Mouse (Mus musculus) adrenal gland, postnatal 10 days (tissue): ENCODE measurements around the gene Slc22a6. TPM values are rescaled to one million over a fixed set of nuclear protein-coding genes. Genes with fewer than 3 reads are reported as not detected.

ENCODE experiments used
- DNase-seq: peaks from one replicate; pipeline ENCODE4 v3.0.0; 2021; ENCODE audit warnings: mixed read lengths
- long read RNA-seq, 2 experiments: library from polyadenylated mRNA; stranded (forward); transcript quantifications; one replicate each; pipeline ENCODE4 v2.0.0; 2021
- total RNA-seq, 2 experiments: library from RNA; stranded (reverse); gene quantifications; 2 replicates each; pipeline ENCODE4 v1.2.3; 2021

Slc22a6 gene
- total RNA-seq: not detected
- long read RNA-seq, experiment 1: 0 reads
- long read RNA-seq, experiment 2, transcript Slc22a6-201 (10 exons, 3,983 nt): major isoform, 8 of 10 reads
- long read RNA-seq, experiment 2, partial matches to known transcripts: 0 of 10 reads
- long read RNA-seq, experiment 2, other reads (novel, unspliced or antisense): 2 of 10 reads

DNA sequence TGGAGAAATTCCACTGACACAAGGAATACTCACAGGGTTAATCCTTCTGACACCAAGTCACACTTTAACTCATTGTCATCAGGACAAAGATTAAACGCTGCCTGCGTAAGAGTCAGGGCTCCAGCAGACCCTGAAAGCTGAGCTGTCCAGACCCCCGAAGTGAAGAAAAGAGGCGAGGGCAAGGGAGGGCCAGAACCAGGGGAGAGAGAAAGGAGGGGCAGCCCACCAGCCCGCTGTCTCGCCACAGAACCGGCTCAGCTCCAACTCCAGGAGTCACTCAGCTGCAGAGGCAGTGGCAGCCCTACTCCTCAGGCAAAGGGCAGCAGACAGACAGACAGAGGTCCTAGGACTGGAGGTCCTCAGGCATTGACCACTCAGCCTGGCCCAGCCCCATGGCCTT lies at the start of gene Slc22a6:
Gene Slc22a6, plus strand, starts transcription at position 136 of the 400 bp plus-strand sequence.
- no peak for DNase-seq

DNA sequence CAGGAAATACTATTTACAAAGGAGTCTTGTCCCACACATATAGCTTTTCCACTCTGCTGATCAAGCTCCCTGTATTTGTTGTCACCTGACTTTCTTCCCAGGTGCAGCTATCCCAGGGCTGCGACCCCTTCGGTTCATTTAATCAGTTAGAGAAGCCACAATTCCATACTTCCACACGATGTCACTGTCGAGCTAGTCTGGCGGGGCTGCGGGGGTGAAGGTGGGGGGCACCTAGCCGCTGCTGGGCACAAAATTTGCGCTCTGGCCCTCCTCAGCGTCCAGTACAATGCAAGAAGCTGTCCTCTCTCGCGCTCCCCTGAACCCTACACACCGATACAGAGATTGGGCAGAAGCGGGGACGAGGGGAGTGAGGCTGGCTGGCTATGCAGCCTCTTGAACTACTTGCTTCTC lies 48.4 kb upstream of the Slc22a6 start:
- DNase-seq: peak; percentile 33

DNA sequence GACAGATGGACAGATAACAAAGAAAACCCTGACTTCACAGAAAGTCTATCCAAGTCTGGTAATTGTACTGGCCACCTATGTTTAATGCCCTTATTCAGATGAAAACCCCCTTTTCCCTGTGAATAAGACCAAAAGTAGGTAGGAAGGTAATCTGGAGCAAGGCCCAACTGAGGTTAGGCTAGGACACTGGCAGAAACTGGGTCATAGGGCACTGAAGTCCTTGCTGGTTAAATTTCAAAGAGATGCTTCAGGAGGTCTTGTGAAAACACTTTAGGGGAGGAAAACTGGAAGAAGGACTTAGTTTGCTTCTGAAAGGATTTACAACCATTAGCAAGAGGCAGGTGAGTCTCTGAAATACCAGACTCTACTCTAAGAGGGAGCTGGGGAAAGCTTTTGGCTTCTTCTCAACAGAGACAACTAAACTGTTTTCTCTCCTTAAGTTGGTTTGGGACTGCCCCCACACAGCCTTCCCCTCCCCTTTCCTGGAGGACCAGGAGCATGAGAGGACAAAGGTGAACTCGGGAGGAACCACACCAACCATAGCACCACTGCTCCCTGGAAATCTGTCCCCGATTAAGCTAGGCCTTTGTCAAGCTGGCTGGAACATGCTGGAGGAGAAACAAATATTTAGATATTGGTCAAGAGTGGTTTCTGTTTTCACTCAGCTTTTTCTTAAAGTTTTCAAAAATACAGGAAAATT lies 47.3 kb upstream of the Slc22a6 start:
- no peak for DNase-seq

DNA sequence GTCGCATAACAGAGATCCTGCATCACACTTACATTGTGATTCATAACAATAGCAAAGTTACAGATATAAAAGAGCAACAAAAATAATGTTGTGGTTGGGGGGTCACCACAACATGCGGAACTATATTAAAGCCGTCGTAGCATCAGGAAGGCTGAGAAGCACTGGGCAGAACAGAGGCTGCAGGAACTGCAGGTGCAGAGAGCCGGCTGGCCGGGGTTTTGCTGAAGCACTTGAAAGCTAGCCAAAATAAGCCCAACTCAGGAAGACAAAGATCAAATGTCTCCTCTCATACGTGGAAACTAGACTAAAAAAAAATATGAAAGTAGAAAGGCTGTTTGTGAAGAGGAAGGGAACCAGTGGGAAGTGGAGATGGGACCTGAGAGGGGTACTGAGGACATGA lies 46.1 kb upstream of the Slc22a6 start:
- peak; percentile 21 for DNase-seq

DNA sequence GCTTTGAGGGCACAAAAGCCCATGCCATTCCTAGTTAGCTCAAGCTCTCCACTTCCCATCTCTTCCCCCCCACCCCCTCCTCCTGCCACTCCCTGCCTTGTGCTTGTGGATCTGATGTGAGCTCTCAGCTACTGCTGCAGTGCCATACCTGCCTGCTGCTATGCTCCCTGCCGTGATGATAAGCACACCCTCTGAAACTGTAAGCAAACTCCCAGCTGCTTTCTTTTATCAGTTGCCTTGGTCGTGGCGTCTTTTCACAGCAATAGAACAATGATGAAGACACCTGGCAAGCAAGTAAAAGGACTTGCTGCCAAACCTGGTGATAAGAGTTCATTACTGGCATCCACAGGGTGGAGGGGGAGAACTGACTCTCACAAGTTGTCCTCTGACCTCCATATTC lies 45.4 kb upstream of the Slc22a6 start:
- DNase-seq: no peak

DNA sequence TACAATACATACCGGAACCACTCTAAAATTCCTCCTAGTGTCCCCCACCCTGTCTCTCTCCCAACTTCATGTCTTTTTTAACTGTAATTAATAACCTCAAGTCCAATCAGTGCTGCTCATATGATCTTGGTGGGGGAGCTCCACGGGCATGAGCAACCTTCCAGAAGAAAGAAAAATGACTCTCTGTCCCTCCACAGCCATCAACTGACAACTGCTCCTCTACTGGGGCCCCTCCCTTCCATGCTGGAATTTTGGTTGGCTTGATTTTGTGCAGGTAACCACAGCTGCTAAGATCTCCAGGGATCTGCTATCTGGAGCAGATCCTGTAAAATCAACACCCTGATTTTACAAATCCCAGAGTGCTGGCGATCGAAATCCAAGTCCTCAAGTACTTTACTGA lies 40.4 kb upstream of the Slc22a6 start:
- DNase-seq: no peak

DNA sequence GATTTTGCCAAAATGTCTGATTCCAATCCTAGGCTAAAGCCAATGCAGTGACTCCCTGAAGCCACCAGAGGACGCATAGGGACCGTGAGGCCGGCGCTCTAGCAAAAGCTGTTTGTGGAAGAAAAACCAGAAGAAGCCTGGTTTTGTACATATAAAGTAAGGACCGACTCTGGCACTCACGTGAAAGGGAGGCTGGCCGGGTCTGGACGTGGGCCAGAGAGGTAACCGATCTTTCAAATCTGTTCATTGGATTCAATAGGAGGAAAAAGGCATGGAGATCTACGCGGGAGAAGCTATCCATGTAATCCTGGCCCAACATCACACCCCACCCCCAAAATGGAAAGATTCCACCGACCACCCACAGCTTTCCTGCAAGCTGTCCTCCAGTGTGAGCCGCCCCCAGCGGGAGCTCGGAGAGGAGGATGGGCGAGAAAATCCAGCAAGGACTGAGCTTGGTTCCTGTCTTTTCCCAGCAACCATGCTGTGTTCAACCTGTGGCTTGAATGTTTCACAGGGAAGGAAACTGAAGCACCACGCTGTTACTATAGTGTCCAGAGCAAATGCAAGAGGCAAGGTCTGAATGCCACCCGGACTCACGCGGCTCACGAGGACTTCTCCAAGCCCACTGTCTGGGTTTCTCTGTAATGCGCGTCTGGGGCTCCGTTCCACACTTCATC lies 39.4 kb upstream of the Slc22a6 start:
- DNase-seq: peak; percentile 65

DNA sequence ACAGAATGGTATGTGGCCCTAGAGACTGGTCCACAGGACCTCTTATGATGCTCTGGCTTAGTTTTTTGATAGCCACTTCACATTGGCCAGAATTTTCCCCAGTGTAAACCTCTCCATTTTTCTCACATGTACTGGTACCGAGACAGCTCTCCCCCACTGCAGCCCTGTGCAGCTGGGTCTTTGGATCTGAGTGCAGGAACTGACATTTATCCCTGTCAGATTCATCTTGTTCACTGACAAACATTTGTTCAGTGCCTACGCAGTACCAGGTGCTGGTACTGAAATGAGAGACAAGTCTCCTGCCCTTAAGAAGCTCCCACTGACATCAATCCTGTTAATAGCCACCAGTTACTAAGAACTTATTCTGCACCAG lies 38.9 kb upstream of the Slc22a6 start:
- no peak for DNase-seq

DNA sequence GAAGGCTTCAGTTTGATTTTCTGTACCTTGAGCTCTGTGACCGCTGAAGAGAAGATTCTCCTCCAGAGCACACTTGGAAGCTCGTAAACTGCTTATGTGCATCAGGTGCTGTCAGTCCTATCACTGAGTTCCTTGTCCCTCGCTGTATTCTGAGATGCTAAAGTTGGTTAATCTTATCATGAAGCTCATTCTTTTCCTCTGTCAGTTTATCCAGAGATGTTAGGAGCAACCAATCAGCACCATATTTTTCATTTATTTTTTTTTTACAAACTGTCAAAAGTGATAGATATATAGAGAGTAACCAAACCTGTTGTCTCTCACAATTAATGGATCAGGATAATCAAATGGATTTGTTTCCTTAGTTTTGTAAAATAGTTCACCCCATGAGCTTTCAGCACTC lies 32.5 kb upstream of the Slc22a6 start:
- DNase-seq: no peak

DNA sequence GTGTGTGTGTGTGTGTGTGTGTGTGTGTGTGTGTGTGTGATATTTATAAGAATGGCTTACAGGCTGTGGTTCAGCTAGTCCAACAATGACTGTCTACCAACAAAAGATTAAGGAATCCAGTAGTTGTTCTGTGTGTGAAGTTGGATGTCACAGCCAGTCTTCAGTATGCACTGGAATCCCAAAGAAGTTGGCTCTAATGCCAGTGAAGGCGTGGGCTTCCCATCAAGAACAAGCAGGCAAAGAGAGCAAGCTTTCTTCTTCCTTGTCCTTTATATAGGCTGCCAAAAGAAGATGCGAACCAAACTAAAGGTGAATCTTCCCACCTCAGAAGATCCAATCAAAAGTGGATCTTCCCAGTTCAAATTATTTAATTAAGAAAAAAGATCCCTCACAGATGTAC lies 31.9 kb upstream of the Slc22a6 start:
- DNase-seq: no peak

DNA sequence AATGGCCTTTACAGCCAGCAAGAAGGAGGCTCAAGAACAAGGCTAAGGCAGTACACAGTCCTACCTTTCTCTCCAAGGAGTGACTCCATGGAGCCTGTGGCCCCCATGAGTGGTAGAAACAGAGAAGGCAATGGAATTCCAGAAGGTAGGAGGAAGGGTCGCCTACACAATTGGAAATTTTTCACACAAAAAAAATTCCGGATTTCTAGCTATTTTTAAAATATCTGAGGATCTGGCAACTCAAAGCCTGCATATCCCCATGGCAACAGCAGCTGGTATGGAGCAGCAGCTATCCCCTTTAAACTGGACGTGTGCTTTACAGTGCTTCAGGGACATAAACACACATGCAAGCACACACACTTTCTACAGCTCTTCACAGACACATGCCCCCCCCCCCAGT lies 31.5 kb upstream of the Slc22a6 start:
- no peak for DNase-seq

DNA sequence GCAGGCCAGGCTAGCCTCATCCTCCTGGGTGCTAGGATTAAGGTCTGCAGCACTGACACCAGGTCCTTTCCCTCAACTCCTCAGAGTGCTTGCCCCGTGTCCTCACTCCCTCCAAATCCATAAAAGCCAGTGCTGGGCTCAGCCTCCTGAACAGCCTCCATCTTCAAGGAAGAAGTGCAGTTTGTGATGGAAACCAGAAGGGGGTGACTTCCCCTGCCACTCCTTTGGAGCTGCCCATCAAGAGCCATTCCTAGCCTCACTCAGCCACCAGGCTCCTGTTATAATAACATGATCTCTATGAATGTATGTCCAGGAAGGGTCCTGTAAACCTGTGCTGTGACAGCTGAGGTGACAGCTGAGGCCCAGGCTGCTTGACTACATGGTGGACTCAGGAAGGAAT lies 30.5 kb upstream of the Slc22a6 start:
- DNase-seq: no peak

DNA sequence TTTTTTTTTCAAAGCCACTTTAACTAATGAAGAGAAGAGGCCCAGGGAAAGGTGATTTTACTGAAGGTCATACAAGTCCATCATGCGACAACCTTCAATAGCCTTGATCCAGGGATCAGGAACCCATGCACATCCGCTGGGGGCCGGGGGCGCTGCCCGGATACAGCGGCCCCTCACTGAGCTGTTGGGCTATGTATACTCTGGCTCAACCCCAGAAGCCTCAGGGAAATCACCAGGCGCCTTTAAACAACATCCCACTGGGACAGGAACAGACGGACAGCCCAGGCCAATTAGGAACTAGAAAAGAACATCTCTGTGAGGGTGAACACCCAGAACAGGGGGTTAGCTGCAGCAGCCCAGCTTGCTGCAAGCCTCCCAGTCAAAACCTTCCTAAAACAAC lies 26.9 kb upstream of the Slc22a6 start, which contains the start of gene Slc22a8:
Gene Slc22a8, plus strand, starts transcription at position 301 of the 400 bp plus-strand sequence.
- DNase-seq: no peak

DNA sequence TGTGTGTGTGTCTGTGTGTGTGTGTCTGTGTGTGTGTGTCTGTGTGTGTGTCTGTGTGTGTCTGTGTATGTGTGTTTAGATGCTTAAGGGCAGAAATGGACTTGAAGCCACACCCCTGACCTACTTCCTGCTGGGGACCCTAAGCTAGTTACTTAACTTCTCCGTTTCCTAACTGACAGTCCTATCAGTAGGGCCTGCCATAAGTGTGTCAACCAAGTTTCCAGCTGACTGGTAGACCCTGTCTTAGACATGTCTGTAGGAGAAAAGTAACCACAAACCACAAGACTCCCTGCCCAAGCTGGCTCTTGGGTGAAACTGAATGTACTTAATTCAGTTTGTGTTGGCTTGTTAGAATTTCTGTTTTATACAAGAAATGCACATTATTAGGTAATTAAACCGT lies 25.7 kb upstream of the Slc22a6 start:
- no peak for DNase-seq

DNA sequence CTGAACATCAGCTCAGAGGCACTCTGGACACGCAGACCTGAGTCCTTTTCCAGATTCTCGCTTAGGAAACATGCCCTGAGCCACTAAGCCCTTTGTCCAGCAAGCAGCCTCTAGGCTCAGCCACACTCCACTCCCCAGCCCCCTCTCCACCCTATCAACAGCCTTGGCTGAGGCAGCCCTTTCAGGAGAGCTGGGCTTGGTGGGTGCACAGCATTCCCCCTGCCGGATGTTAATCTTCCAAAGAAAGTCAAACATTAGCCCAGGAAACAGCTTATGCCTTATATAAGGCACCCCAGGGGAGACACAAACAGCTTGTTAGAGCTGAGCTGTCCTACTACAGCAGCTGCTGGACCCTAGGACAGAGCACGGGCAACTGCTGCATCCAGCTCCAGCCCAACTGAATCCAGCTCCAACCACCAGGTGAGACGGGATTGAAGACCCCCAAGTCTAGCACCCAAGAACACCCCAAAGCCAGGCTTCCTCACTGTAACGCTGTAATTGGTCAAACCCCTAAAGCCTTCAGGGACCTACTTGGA lies 24.9 kb upstream of the Slc22a6 start:
- no peak for DNase-seq

DNA sequence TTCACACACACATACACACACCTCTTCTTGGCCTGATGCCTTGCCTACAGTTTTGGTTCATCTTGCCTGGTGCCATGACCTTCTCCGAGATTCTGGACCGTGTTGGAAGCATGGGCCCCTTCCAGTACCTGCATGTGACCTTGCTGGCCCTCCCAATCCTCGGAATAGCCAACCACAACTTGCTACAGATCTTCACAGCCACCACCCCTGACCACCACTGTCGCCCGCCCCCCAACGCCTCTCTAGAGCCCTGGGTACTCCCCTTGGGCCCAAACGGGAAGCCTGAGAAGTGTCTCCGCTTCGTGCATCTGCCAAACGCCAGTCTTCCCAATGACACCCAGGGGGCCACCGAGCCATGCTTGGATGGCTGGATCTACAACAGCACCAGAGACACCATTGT lies 24.0 kb upstream of the Slc22a6 start:
- no peak for DNase-seq

DNA sequence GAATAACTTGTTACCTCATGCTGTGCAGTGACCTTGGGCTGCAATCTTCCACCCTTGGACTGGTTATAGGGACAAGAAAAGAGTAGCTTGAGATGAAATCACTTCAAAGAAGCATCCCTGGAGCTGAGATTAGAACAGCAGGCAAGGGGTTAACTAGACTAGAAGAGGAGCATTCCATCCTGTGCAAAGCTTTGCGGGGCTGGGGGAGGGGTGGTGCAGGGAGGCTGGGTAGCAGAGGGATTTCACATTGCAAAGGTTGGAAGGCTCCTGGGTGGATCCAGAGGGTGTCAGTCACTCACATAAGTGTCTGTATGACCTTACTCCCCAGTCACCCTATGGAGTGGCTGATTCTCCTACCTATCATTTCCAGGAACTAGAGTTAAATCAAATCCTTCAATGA lies 23.3 kb upstream of the Slc22a6 start:
- DNase-seq: no peak

DNA sequence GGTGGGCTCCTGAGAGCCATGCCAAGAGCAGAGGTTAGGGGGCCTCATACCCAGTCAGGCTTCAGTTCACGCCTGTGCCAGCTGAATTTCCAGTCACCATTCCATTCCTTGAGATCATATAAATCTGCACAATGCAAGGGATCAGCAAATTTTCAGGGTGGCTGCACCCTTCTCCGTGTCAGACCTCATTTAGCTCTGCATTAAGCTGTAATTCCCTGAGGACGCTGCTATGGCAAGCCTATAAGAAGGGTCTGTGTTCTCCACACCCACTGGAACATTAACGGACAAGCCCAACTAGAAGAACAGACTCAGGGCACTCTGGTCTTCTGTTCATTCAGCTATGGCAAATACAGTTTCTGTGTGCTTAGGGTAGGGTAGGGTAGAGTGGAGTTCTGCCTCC lies 20.6 kb upstream of the Slc22a6 start:
- no peak for DNase-seq

DNA sequence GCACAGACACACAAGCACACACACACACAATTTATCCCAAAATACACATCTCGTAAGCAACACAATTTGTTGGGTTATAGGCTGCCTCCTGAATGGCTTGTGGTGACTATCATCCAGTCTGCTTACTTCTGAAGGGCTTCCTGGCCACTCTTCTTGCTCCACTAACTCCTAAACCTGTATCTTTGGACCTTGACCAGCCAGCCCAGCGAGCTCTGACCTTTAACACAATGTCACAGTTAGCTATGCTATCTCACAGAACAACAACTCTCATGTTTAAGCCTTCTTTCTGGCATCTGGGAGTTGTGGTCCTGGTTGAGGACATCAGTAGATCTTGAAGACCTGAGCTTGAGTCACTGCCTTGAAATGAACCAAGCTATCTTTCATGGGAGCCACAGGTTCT lies 18.6 kb upstream of the Slc22a6 start:
- no peak for DNase-seq

DNA sequence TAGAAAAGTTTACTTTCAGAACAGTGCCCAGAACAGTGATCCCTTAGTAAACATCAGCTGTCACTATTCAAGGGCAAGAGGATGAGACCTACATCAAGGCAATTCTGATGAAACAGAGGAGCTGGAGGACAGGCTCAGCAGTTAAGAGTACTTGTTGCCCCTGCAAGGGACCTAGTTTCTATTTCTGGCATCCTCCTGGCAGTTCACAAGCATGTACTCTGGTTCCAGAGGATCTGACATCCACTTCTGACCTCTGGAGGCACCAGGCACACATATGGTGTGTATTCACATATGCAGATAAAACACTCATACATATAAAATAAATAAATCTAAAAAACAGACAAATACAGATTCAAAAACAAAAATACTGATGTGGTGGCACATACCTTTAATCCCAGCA lies 15.9 kb upstream of the Slc22a6 start:
- DNase-seq: no peak

DNA sequence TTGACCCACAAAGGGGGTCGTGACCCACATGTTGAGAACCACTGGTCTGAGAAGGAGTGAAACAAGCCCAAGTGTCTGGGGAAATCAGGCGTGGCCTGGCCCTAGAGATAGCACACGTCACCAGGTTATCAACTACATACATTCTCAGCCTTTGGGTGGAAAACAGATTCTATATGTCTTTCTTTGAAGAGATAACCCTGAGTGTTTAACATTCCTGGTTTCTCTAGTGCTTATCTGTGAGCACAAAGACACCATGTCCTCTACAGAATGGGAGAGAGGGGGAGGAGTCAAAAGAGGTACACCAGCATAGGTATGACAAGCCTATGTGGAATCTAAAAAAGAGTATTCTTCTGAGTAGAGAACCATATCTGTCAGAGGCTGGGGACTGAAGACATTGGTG lies 14.9 kb upstream of the Slc22a6 start:
- DNase-seq: no peak

DNA sequence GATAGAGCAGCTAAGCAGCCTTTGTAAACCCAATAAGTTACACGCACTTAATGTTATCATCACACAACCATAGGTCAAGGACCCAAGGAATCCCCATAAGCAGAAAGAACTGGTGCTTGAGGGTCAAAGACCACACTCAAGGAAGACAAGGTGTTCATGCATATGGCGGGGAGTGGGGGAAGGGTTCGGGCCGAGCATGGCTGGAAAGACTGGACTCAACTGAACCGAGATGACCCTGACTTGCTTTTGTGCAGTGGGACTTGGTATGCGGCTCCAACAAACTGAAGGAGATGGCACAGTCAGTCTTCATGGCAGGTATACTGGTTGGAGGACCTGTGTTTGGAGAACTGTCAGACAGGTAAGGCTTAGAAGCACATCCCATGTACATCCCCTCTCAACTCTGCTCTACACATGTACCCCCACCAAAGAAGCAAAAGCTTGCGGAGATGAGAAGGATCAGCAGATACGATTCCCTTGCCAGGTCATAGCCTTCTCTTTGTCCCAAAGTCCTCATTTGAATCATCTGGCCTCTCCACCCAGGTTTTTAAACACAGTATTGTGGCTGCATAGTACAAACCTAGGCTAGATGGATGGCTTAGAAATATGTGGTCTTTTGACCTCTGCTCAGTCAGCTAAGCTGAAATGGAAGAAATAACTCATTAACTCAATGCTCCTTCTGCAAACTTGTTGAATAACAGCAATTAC lies 13.2 kb upstream of the Slc22a6 start:
- DNase-seq: no peak

DNA sequence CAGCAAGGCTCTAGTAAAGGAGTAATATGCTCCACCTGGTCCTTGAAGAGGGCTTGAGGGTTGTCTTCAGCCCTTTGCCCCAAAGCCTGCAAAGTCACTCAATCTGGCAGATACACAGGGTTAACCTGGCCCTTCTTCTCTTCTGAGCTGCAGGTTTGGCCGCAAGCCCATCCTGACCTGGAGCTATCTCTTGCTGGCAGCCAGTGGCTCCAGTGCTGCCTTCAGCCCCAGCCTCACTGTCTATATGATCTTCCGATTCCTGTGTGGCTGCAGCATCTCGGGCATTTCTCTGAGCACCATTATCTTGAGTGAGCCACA lies 12.6 kb upstream of the Slc22a6 start:
- no peak for DNase-seq
